Mouse (Mus musculus) myocyte (in vitro differentiated cells): ENCODE results near the gene S1pr5. TPM values are rescaled to one million over a fixed set of nuclear protein-coding genes. Genes with fewer than 3 reads are reported as not detected.
A peak's percentile ranks its signal among the peaks of the same experiment; 100 is the strongest.

Source experiments
- H3K27me3 ChIP-seq: one replicate; pipeline ENCODE4 v1.6.1; 2011; ENCODE audit not compliant: control insufficient read depth, insufficient read depth, insufficient read length
- H3K36me3 ChIP-seq: one replicate; pipeline ENCODE4 v1.6.1; 2011; ENCODE audit not compliant: control insufficient read depth, insufficient read depth
- H3K4me2 ChIP-seq: one replicate; pipeline ENCODE4 v1.6.1; 2011; ENCODE audit warnings: low read depth, control low read depth
- H3K4me3 ChIP-seq: one replicate; pipeline ENCODE4 v1.5.1; 2011; ENCODE audit warnings: mild to moderate bottlenecking, control low read depth, moderate library complexity
- H3K79me2 ChIP-seq: one replicate; pipeline ENCODE4 v1.6.1; 2011; ENCODE audit not compliant: control insufficient read depth, insufficient read depth
- H3ac ChIP-seq: one replicate; pipeline ENCODE4 v1.6.1; 2011; ENCODE audit not compliant: control insufficient read depth, insufficient read length
- CEBPB ChIP-seq: IDR thresholded peaks from 2 replicates; pipeline ENCODE4 v1.6.1; 2011; ENCODE audit warnings: mild to moderate bottlenecking, moderate library complexity; ENCODE audit not compliant: poor library complexity, insufficient read depth, severe bottlenecking
- E2F4 ChIP-seq: IDR thresholded peaks from one replicate; pipeline ENCODE4 v1.6.1; 2011; ENCODE audit warnings: mild to moderate bottlenecking, control low read depth, moderate library complexity; ENCODE audit not compliant: insufficient read depth
- MAX ChIP-seq: IDR thresholded peaks from one replicate; pipeline ENCODE4 v1.6.1; 2011; ENCODE audit warnings: low read depth, mild to moderate bottlenecking, control low read depth
- MYOD1 ChIP-seq, 3 experiments: IDR thresholded peaks; one replicate each; pipeline ENCODE4 v1.6.1; 2011; ENCODE audit warnings: control low read depth in 2 of 3, low read depth in 2 of 3, mild to moderate bottlenecking in 2 of 3, moderate library complexity in 1 of 3; ENCODE audit not compliant: insufficient read length in 2 of 3, control insufficient read depth in 1 of 3
- MYOG ChIP-seq, 3 experiments: IDR thresholded peaks; one replicate each; pipeline ENCODE4 v1.6.1; 2011; ENCODE audit warnings: control low read depth in 2 of 3, low read depth in 2 of 3, mild to moderate bottlenecking in 2 of 3; ENCODE audit not compliant: insufficient read length in 2 of 3, control insufficient read depth in 1 of 3, insufficient read depth in 1 of 3
- POLR2A ChIP-seq: IDR thresholded peaks from one replicate; pipeline ENCODE4 v1.6.1; 2011; ENCODE audit warnings: low read depth, mild to moderate bottlenecking, control low read depth, moderate library complexity; ENCODE audit not compliant: insufficient read length
- POLR2AphosphoS2 ChIP-seq: IDR thresholded peaks from one replicate; pipeline ENCODE4 v1.6.1; 2011; ENCODE audit warnings: low read depth, control low read depth; ENCODE audit not compliant: insufficient read length
- REST ChIP-seq: IDR thresholded peaks from one replicate; pipeline ENCODE4 v1.6.1; 2011; ENCODE audit warnings: mild to moderate bottlenecking, control low read depth, moderate library complexity; ENCODE audit not compliant: insufficient read depth, insufficient read length
- SRF ChIP-seq: IDR thresholded peaks from one replicate; pipeline ENCODE4 v1.6.1; 2011; ENCODE audit warnings: low read depth; ENCODE audit not compliant: control insufficient read depth, insufficient read length
- TCF12 ChIP-seq: IDR thresholded peaks from one replicate; pipeline ENCODE4 v1.6.1; 2011; ENCODE audit warnings: mild to moderate bottlenecking, control low read depth; ENCODE audit not compliant: poor library complexity, insufficient read depth, severe bottlenecking
- TCF3 ChIP-seq: IDR thresholded peaks from one replicate; pipeline ENCODE4 v1.6.1; 2011; ENCODE audit warnings: low read depth, control low read depth; ENCODE audit not compliant: insufficient read length
- USF1 ChIP-seq: IDR thresholded peaks from one replicate; pipeline ENCODE4 v1.6.1; 2011; ENCODE audit warnings: low read depth, mild to moderate bottlenecking, control low read depth, moderate library complexity
- polyA plus RNA-seq: library from polyadenylated mRNA; unstranded; fragments of >200 nt; fragmentation: generic; extraction: Trizol; gene quantifications from one replicate; pipeline ENCODE4 v1.2.1, GENCODE M21; 2012; ENCODE audit warnings: missing spikeins

S1pr5 gene
- polyA plus RNA-seq, 1 experiment: 0.22 TPM

DNA sequence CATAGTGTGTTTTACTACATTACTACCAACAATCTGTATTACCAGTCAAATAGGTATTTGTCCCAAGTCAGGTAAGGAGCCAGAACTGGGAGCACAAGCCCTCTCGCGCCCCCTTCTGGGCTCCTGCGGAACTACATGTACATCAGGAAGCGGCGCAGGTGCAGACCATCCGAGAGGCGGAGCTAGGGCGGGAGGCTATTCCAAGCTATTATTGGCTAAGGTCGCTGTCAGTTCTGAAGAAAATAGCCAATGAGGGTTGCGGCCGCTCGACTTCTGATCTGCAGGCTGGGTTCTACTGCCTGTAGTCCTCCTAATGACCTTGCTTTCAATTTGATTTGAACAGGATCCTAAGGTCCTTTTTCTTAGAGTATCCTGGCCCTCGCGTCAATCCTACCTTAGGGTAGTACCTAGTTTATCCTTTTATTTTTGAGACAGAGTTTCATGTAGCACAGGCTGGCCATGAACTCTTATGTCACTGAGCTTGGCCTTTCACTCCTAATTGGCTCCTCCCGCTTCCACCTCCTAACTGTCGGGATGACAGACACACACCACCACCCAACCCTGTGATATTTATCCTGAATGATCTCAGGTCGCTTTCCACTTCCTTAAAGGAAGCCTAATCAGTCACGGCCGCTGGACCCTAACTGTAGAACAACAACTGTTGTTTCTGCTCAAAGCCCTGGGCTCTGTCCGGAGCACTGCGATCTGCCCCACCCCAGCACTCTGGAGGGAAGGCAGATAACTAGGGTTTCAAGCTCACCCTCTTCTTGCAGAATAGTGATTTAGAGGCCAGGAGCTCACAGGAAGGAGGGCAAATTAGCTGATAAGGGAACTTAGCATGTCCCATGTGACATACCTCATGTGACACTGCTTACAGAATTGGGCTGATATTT, 27.5 kb downstream of the S1pr5 start:
- no peak for TF ChIP-seq USF1
- no peak for TF ChIP-seq CEBPB
- TF ChIP-seq MYOG (IDR thresholded peaks at IDR 0.05; ENCODE audit: control insufficient read depth in 1 of 3, insufficient read depth in 1 of 3, insufficient read length in 2 of 3, low read depth in 2 of 3): no peak
- TF ChIP-seq REST: no peak
- no peak for TF ChIP-seq POLR2AphosphoS2
- no peak for TF ChIP-seq TCF3
- no peak for TF ChIP-seq MAX
- TF ChIP-seq E2F4: no peak
- TF ChIP-seq TCF12: no peak
- TF ChIP-seq SRF: no peak
- TF ChIP-seq MYOD1 (IDR thresholded peaks at IDR 0.05; ENCODE audit: control insufficient read depth in 1 of 3, insufficient read length in 2 of 3, low read depth in 2 of 3): no peak
- TF ChIP-seq POLR2A: no peak
- Histone ChIP-seq H3K79me2 (no peaks in the 10 kb centered on the region), H3ac (no peak overlapping the region), H3K36me3 (no peaks in the 10 kb centered on the region), H3K27me3 (no peaks in the 10 kb centered on the region), H3K4me2 (peak overlapping the region; percentile 59), H3K4me3 (no peak overlapping the region)

DNA sequence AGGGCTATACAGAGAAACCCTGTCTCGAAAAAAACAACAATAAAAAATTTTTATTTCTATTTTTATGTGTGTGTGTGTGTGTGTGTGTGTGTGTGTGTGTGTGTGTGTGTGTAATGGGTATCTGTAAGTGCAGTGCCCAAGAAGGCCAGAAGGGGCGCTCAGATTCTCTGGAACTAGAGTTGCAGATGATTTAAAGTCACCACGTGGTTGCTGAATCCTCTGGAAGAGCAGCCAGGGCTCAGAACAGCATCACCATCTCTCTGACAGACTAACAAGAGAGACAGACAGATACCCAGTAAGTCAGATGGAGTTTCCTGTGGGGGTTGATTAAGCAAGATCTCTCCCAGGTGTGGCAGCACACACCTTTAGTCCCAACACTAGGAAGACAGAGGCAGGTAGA, 28.4 kb downstream of the S1pr5 start:
- H3K4me2 ChIP-seq: no peak overlapping the region
- H3K36me3 ChIP-seq: no peaks in the 10 kb centered on the region
- H3K27me3 ChIP-seq: no peaks in the 10 kb centered on the region
- no peak overlapping the region for H3ac ChIP-seq
- H3K79me2 ChIP-seq: no peaks in the 10 kb centered on the region
- TF ChIP-seq POLR2AphosphoS2 (no peak), SRF (no peak), REST (no peak), MAX (no peak), E2F4 (no peak), CEBPB (no peak), TCF12 (no peak), USF1 (no peak), POLR2A (no peak), MYOD1 (IDR thresholded peaks at IDR 0.05; ENCODE audit: control insufficient read depth in 1 of 3, insufficient read length in 2 of 3, low read depth in 2 of 3) (no peak), MYOG (IDR thresholded peaks at IDR 0.05; ENCODE audit: control insufficient read depth in 1 of 3, insufficient read depth in 1 of 3, insufficient read length in 2 of 3, low read depth in 2 of 3) (no peak)
- no peak overlapping the region for H3K4me3 ChIP-seq

DNA sequence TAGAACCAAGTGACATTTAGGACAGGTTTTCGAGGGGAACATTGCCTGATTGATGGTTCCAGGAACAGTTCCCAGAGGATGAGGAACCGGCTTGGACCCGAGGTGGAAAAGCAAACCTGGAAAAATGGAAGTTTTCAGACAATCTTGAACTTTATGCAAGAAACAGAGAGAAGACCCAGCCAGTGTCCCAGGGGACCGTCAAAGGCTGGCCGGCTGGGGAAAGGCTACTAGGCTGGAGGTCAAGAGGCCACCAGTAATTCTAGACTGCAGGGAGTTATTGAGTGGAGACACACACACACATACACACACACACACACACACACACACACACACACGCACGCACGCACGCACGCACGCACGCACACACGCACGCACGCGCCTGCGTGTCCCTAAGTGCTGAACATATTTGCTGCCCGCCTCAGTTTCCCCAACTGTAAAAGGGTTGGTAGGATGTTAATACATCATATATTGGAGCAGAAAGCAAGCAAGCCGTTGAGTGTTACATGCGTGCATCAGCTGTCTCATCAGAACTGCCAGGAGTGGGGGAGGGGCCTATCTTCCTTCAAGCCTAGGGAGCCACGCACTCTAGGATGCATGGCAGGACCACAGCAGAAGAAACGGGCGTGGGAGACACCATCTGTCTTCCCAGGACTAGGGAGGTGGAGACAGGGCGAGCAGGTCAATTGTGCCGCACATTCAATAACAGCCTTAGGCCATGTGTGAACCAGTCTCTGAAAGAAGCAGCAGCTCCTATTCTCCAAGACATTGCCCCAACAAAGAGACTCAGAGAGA, 32.0 kb downstream of the S1pr5 start:
- no peaks in the 10 kb centered on the region for H3K79me2 ChIP-seq
- no peak overlapping the region for H3ac ChIP-seq
- no peak overlapping the region for H3K4me3 ChIP-seq
- no peaks in the 10 kb centered on the region for H3K36me3 ChIP-seq
- no peaks in the 10 kb centered on the region for H3K27me3 ChIP-seq
- TF ChIP-seq USF1: no peak
- no peak for TF ChIP-seq E2F4
- TF ChIP-seq POLR2AphosphoS2: no peak
- TF ChIP-seq MYOG (IDR thresholded peaks at IDR 0.05; ENCODE audit: control insufficient read depth in 1 of 3, insufficient read depth in 1 of 3, insufficient read length in 2 of 3, low read depth in 2 of 3): no peak
- no peak for TF ChIP-seq REST
- TF ChIP-seq TCF3: no peak
- no peak for TF ChIP-seq MYOD1 (IDR thresholded peaks at IDR 0.05; ENCODE audit: control insufficient read depth in 1 of 3, insufficient read length in 2 of 3, low read depth in 2 of 3)
- no peak for TF ChIP-seq CEBPB
- no peak for TF ChIP-seq POLR2A
- no peak for TF ChIP-seq MAX
- no peak for TF ChIP-seq SRF
- no peak for TF ChIP-seq TCF12
- no peak overlapping the region for H3K4me2 ChIP-seq

DNA sequence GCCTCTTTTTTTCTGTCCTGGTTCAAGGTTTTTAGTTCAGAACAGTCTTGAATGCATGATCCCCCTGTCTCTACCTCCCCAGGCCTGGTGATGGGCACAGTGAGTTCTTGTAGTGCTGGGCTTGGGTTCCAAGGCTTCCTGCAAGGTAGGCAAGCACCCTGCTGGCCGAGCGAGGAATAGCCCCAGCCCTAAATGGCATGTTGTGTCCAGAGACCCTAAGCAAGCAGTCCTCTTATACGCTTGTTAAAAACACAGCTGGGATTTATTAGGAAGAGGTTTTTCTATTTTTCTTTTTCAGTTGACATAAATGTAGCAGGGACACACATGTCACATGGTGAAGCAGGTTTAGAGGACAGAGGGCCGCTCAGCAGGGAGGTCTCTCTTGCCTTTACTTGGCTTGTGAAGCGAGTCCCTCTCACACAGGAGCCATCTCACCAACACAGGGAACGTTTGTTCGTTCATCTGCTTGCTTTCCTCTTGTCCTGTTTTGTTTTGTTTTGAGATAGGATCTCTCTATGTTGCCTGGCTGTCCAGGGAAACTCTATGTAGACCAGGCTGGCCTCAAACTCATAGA, 34.5 kb downstream of the S1pr5 start:
- Histone ChIP-seq H3K79me2 (no peaks in the 10 kb centered on the region), H3K4me3 (no peak overlapping the region), H3K27me3 (no peaks in the 10 kb centered on the region), H3K36me3 (no peaks in the 10 kb centered on the region), H3K4me2 (no peak overlapping the region), H3ac (no peak overlapping the region)
- TF ChIP-seq CEBPB: no peak
- no peak for TF ChIP-seq POLR2AphosphoS2

DNA sequence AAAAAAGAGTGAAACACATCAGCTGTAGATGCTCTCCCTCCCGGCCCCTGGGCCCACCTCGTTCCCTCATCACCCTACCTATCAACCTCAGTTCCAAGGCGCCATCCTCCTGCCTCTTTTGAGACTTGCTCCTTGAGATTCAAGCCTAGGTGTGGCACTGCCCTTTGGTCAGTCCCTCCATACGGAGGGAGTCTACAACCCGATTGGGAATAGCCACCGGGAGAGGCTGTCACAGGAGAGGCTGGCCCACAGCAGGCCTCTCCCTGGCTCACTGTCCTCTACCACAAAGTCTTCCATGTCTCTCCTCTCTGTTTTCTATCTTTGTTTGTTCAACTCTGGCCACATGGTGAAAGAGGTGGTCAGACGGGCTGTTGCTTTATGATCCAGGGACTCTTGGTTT, 36.6 kb downstream of the S1pr5 start:
- Histone ChIP-seq H3K27me3 (no peaks in the 10 kb centered on the region), H3K79me2 (no peaks in the 10 kb centered on the region), H3K4me3 (no peak overlapping the region), H3K4me2 (no peak overlapping the region), H3ac (no peak overlapping the region), H3K36me3 (no peaks in the 10 kb centered on the region)
- TF ChIP-seq REST: no peak
- no peak for TF ChIP-seq TCF3
- TF ChIP-seq POLR2A: no peak
- no peak for TF ChIP-seq SRF
- TF ChIP-seq TCF12: no peak
- no peak for TF ChIP-seq MYOD1 (IDR thresholded peaks at IDR 0.05; ENCODE audit: control insufficient read depth in 1 of 3, insufficient read length in 2 of 3, low read depth in 2 of 3)
- no peak for TF ChIP-seq MAX
- no peak for TF ChIP-seq MYOG (IDR thresholded peaks at IDR 0.05; ENCODE audit: control insufficient read depth in 1 of 3, insufficient read depth in 1 of 3, insufficient read length in 2 of 3, low read depth in 2 of 3)
- no peak for TF ChIP-seq E2F4
- TF ChIP-seq POLR2AphosphoS2: no peak
- no peak for TF ChIP-seq CEBPB
- no peak for TF ChIP-seq USF1
